Mouse (Mus musculus): ENCODE measurements at regions not wholly inside any gene's neighbourhood (a gene's known extent, or its start where the extent isn't known, plus 50 kb on each side); places are given as distances from the start of the nearest gene placed in this dataset.
"Not testable (repeated sequence)": the region's sequence is repeated elsewhere in the genome, so short reads cannot be mapped to it uniquely, and the experiment has no call there.

GRCm38 (mm10) chr10:91426584-91426983 lies 245.5 kb upstream of the Tmpo start:
- H3K4me2 ChIP-seq (replicated peaks; ENCODE audit: low read depth, low read length), result no peak overlapping the region
- no peak overlapping the region for H3K9ac ChIP-seq (replicated peaks; ENCODE audit: low read length)
- H3K9me3 ChIP-seq (ENCODE audit: low read length), result no peaks in the 10 kb centered on the region
- H3K36me3 ChIP-seq (ENCODE audit: insufficient read depth, low read length), result no peaks in the 10 kb centered on the region
- no peak for ATAC-seq (ENCODE audit: low FRiP score, low TSS enrichment)
- no peak overlapping the region for H3K27ac ChIP-seq (ENCODE audit: low read length)
- H3K4me3 ChIP-seq (ENCODE audit: low read length), result no peak overlapping the region
- H3K4me1 ChIP-seq (ENCODE audit: insufficient read depth, low read length), result peaks cover 13% of the 10 kb centered on the region
- H3K27me3 ChIP-seq (ENCODE audit: insufficient read depth, low read length), result no peaks in the 10 kb centered on the region
- WGBS, result 84% methylated on average over 3 of the region's 3 CpGs

GRCm38 (mm10) chr10:91425625-91426385 lies 244.7 kb upstream of the Tmpo start:
- not testable (repeated sequence) for H3K36me3 ChIP-seq (ENCODE audit: insufficient read depth, low read length); H3K4me3 ChIP-seq (ENCODE audit: low read length); H3K4me2 ChIP-seq (replicated peaks; ENCODE audit: low read depth, low read length); H3K9me3 ChIP-seq (ENCODE audit: low read length); H3K27me3 ChIP-seq (ENCODE audit: insufficient read depth, low read length); H3K9ac ChIP-seq (replicated peaks; ENCODE audit: low read length); ATAC-seq (ENCODE audit: low FRiP score, low TSS enrichment); H3K27ac ChIP-seq (ENCODE audit: low read length)
- WGBS, result 85% methylated on average over 7 of the region's 7 CpGs
- H3K4me1 ChIP-seq (ENCODE audit: insufficient read depth, low read length), result peaks cover 13% of the 10 kb centered on the region

GRCm38 (mm10) chr10:91424786-91425185 lies 243.7 kb upstream of the Tmpo start:
- H3K4me3 ChIP-seq (ENCODE audit: low read length), result no peak overlapping the region
- ATAC-seq (ENCODE audit: low FRiP score, low TSS enrichment), result no peak
- no peak overlapping the region for H3K9ac ChIP-seq (replicated peaks; ENCODE audit: low read length)
- 62% methylated on average over 5 of the region's 5 CpGs for WGBS
- no peak overlapping the region for H3K27ac ChIP-seq (ENCODE audit: low read length)
- H3K36me3 ChIP-seq (ENCODE audit: insufficient read depth, low read length), result no peaks in the 10 kb centered on the region
- H3K4me1 ChIP-seq (ENCODE audit: insufficient read depth, low read length), result peaks cover 7% of the 10 kb centered on the region
- H3K9me3 ChIP-seq (ENCODE audit: low read length), result no peaks in the 10 kb centered on the region
- H3K4me2 ChIP-seq (replicated peaks; ENCODE audit: low read depth, low read length), result no peak overlapping the region
- H3K27me3 ChIP-seq (ENCODE audit: insufficient read depth, low read length), result no peaks in the 10 kb centered on the region

GRCm38 (mm10) chr10:91387255-91387654 lies 206.1 kb upstream of the Tmpo start:
- 80% methylated on average over 3 of the region's 3 CpGs for WGBS
- no peaks in the 10 kb centered on the region for H3K36me3 ChIP-seq (ENCODE audit: insufficient read depth, low read length)
- H3K4me1 ChIP-seq (ENCODE audit: insufficient read depth, low read length), result no peaks in the 10 kb centered on the region
- no peak for ATAC-seq (ENCODE audit: low FRiP score, low TSS enrichment)
- H3K27ac ChIP-seq (ENCODE audit: low read length), result no peak overlapping the region
- peaks cover 2% of the 10 kb centered on the region for H3K9me3 ChIP-seq (ENCODE audit: low read length)
- no peak overlapping the region for H3K9ac ChIP-seq (replicated peaks; ENCODE audit: low read length)
- H3K4me3 ChIP-seq (ENCODE audit: low read length), result no peak overlapping the region
- H3K4me2 ChIP-seq (replicated peaks; ENCODE audit: low read depth, low read length), result no peak overlapping the region
- no peaks in the 10 kb centered on the region for H3K27me3 ChIP-seq (ENCODE audit: insufficient read depth, low read length)

DNA sequence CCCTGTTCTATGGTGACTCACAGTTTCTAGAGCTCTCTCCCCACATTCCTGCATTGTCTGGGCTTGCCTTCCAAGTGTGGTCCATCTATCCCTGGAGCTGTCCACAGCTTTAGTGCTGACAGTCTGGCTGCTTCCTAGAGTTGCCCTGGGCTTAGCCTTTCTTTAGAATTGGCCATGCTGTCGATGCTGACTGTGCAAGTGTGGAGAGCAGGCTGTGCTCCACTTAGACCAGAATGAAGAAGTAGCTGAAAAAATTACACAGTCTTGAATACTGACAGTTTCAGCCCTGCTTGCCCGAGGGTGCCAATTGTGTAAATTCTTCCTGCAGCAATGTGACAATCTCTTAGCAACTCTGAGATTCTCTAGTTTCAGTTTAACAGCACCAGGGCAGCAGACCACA lies 203.3 kb upstream of the Tmpo start:
- Histone ChIP-seq H3K4me2 (replicated peaks; ENCODE audit: low read depth, low read length) (no peak overlapping the region), H3K9ac (replicated peaks; ENCODE audit: low read length) (no peak overlapping the region), H3K4me3 (ENCODE audit: low read length) (no peak overlapping the region), H3K27ac (ENCODE audit: low read length) (no peak overlapping the region), H3K36me3 (ENCODE audit: insufficient read depth, low read length) (no peaks in the 10 kb centered on the region), H3K27me3 (ENCODE audit: insufficient read depth, low read length) (no peaks in the 10 kb centered on the region), H3K4me1 (ENCODE audit: insufficient read depth, low read length) (no peaks in the 10 kb centered on the region), H3K9me3 (ENCODE audit: low read length) (peaks cover 2% of the 10 kb centered on the region)
- ATAC-seq (ENCODE audit: low FRiP score, low TSS enrichment), result 0 out of 2 replicates have a peak, but pooled peaks have one; percentile 54
- WGBS, result 58% methylated on average over 2 of the region's 2 CpGs

- no peaks in the 10 kb centered on the region for H3K4me1 ChIP-seq (ENCODE audit: insufficient read depth, low read length)
- H3K4me3 ChIP-seq (ENCODE audit: low read length), result no peak overlapping the region
- 91% methylated on average over 3 of the region's 3 CpGs for WGBS
- H3K9ac ChIP-seq (replicated peaks; ENCODE audit: low read length), result no peak overlapping the region
- H3K36me3 ChIP-seq (ENCODE audit: insufficient read depth, low read length), result no peaks in the 10 kb centered on the region
- H3K9me3 ChIP-seq (ENCODE audit: low read length), result no peaks in the 10 kb centered on the region
- ATAC-seq (ENCODE audit: low FRiP score, low TSS enrichment), result no peak
- no peaks in the 10 kb centered on the region for H3K27me3 ChIP-seq (ENCODE audit: insufficient read depth, low read length)
- H3K4me2 ChIP-seq (replicated peaks; ENCODE audit: low read depth, low read length), result no peak overlapping the region
- H3K27ac ChIP-seq (ENCODE audit: low read length), result no peak overlapping the region
Measured at GRCm38 (mm10) chr10:91376683-91377082, 195.6 kb upstream of the Tmpo start.

DNA sequence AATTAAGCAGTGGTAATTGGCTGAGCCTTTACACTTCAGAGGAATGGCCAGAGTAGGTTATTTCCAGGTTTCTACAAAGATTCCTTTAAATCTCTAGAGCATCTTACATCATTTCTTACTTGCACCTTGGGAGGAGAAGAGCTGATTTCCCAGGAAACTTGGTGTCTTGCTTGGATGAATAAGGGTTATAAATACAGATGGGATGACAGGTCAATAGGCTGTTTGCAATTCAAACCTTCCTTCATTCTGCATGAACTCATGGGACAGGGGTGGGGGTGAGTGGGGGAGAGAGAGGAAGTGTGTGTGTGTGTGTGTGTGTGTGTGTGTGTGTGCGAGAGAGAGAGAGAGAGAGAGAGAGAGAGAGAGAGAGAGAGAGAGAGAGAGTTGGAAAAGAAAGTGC lies 186.4 kb upstream of the Tmpo start:
- H3K27me3 ChIP-seq (ENCODE audit: insufficient read depth, low read length), result no peaks in the 10 kb centered on the region
- no CpG with 5 or more reads among the region's 1 CpGs for WGBS
- no peaks in the 10 kb centered on the region for H3K36me3 ChIP-seq (ENCODE audit: insufficient read depth, low read length)
- no peak overlapping the region for H3K4me2 ChIP-seq (replicated peaks; ENCODE audit: low read depth, low read length)
- H3K4me1 ChIP-seq (ENCODE audit: insufficient read depth, low read length), result no peaks in the 10 kb centered on the region
- H3K9ac ChIP-seq (replicated peaks; ENCODE audit: low read length), result no peak overlapping the region
- no peak for ATAC-seq (ENCODE audit: low FRiP score, low TSS enrichment)
- no peaks in the 10 kb centered on the region for H3K9me3 ChIP-seq (ENCODE audit: low read length)
- H3K4me3 ChIP-seq (ENCODE audit: low read length), result no peak overlapping the region
- no peak overlapping the region for H3K27ac ChIP-seq (ENCODE audit: low read length)

DNA sequence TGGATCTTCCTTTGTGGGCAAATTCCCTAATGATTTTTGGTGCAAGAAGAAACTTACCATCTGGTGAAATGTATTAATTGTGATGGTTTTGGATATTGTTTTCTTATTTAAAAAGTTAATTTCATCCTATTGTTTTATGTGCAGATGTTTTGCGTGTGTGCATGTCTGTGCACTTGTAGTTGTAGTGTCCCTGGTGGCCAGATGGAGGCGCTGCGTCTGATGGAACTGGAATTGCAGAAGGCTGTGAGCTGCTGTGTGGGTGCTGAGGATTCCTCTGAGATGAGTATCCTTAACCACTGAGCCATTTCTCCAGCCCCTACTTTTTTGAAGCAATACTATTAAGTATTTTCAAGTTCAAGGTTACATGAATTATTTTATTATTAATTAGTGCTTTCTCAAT lies 181.5 kb upstream of the Tmpo start:
- H3K4me1 ChIP-seq (ENCODE audit: insufficient read depth, low read length), result no peaks in the 10 kb centered on the region
- no peak overlapping the region for H3K27ac ChIP-seq (ENCODE audit: low read length)
- no peaks in the 10 kb centered on the region for H3K9me3 ChIP-seq (ENCODE audit: low read length)
- ATAC-seq (ENCODE audit: low FRiP score, low TSS enrichment), result no peak
- no peak overlapping the region for H3K9ac ChIP-seq (replicated peaks; ENCODE audit: low read length)
- H3K36me3 ChIP-seq (ENCODE audit: insufficient read depth, low read length), result no peaks in the 10 kb centered on the region
- H3K4me2 ChIP-seq (replicated peaks; ENCODE audit: low read depth, low read length), result no peak overlapping the region
- no peaks in the 10 kb centered on the region for H3K27me3 ChIP-seq (ENCODE audit: insufficient read depth, low read length)
- 76% methylated on average over 3 of the region's 3 CpGs for WGBS
- H3K4me3 ChIP-seq (ENCODE audit: low read length), result no peak overlapping the region

- Histone ChIP-seq H3K4me1 (ENCODE audit: insufficient read depth, low read length) (no peaks in the 10 kb centered on the region), H3K4me2 (replicated peaks; ENCODE audit: low read depth, low read length) (no peak overlapping the region), H3K4me3 (ENCODE audit: low read length) (no peak overlapping the region), H3K27me3 (ENCODE audit: insufficient read depth, low read length) (no peaks in the 10 kb centered on the region), H3K27ac (ENCODE audit: low read length) (no peak overlapping the region), H3K36me3 (ENCODE audit: insufficient read depth, low read length) (no peaks in the 10 kb centered on the region), H3K9ac (replicated peaks; ENCODE audit: low read length) (no peak overlapping the region), H3K9me3 (ENCODE audit: low read length) (no peaks in the 10 kb centered on the region)
- ATAC-seq (ENCODE audit: low FRiP score, low TSS enrichment), result no peak
- 87% methylated on average over 2 of the region's 2 CpGs for WGBS
Measured at GRCm38 (mm10) chr10:91361621-91362020, 180.5 kb upstream of the Tmpo start.

DNA sequence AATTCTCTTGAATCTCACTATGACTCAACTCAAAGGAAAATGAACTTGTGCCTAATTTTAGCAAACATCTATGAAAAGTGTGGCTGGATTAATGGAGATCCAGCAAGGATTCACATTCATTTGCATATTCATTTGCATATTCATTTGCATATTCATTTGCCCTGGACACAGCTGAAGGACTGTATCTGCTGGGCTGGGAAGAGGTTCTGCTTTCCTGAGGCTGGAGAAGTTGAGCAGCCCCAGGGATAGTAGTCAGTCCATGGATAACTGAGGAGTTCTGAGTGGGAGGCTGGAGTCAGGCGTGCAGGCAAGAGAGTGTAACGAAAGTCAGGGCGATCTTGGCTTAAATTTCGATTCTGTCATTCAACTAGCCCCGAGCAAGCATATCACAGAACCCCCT lies 164.3 kb upstream of the Tmpo start:
- Histone ChIP-seq H3K27me3 (ENCODE audit: insufficient read depth, low read length) (no peaks in the 10 kb centered on the region), H3K4me1 (ENCODE audit: insufficient read depth, low read length) (no peaks in the 10 kb centered on the region), H3K4me3 (ENCODE audit: low read length) (no peak overlapping the region), H3K36me3 (ENCODE audit: insufficient read depth, low read length) (no peaks in the 10 kb centered on the region), H3K27ac (ENCODE audit: low read length) (no peak overlapping the region), H3K4me2 (replicated peaks; ENCODE audit: low read depth, low read length) (no peak overlapping the region), H3K9me3 (ENCODE audit: low read length) (no peaks in the 10 kb centered on the region), H3K9ac (replicated peaks; ENCODE audit: low read length) (no peak overlapping the region)
- WGBS, result 28% methylated on average over 5 of the region's 5 CpGs
- no peak for ATAC-seq (ENCODE audit: low FRiP score, low TSS enrichment)

All from kidney, embryonic 16.5 days (tissue).